Mouse (Mus musculus) testis, adult 2 months (tissue): ENCODE measurements around the gene Sds.

ENCODE experiments used
- CTCF ChIP-seq: fragments of 200-500 bp; IDR thresholded peaks from 2 replicates; pipeline ENCODE4 v1.5.1; 2012; ENCODE audit warnings: low read depth, mild to moderate bottlenecking, inconsistent platforms, low read length, moderate library complexity; ENCODE audit not compliant: control insufficient read depth, insufficient read depth, insufficient replicate concordance
- POLR2A ChIP-seq: fragments of 200-500 bp; IDR thresholded peaks from 2 replicates; pipeline ENCODE4 v1.6.1; 2012; ENCODE audit warnings: low read depth, mild to moderate bottlenecking, inconsistent platforms, low read length, moderate library complexity; ENCODE audit not compliant: control insufficient read depth

GRCm38 (mm10) chr5:120467026-120467425 lies 9.3 kb upstream of the Sds start:
- TF ChIP-seq POLR2A, result peak; percentile 29; the same call in 1 of the 2 replicates
- no peak for TF ChIP-seq CTCF
